Comparison of ENCODE assay signal across 10 mouse cellular contexts in genomic region chr11:46077732-46078375, GRCm38 (mm10). TPM values are rescaled to one million over a fixed set of nuclear protein-coding genes. Genes with fewer than 3 reads are reported as not detected.
A peak's percentile ranks its signal among the peaks of the same experiment; 100 is the strongest.
DNase-seq lines count a peak whose midpoint lies in the region; ATAC-seq and TF ChIP-seq lines count a peak whose summit lies in the region.
"Had no signal": no experiment of that assay in that cellular context is flagged by ENCODE, and none has a peak within 500 bp of the region (broad histone marks: within the 10 kb centered on the region; RNA-seq: fewer than 3 reads in every experiment).

No protein-coding gene starts in this region.

- H3K36me3 ChIP-seq in embryonic facial prominence, embryonic 11.5 days (replicated peaks; ENCODE audit: control insufficient read depth, insufficient read depth, low read depth, low read length): no peaks in the 10 kb centered on the region
- H3K36me3 ChIP-seq in embryonic facial prominence, embryonic 10.5 days (replicated peaks): peaks cover 31% of the 10 kb centered on the region
- H3K36me3 ChIP-seq in stomach, embryonic 14.5 days (ENCODE audit: control insufficient read depth, insufficient read depth, low read length): peaks cover 4% of the 10 kb centered on the region
- H3K36me3 ChIP-seq in stomach, postnatal 0 days (ENCODE audit: control insufficient read depth, insufficient read depth, low read length): peaks cover 2% of the 10 kb centered on the region; the same call in 1 of the 2 replicates
- peaks cover 6% of the 10 kb centered on the region for H3K36me3 ChIP-seq in liver, embryonic 12.5 days
- 0 out of 2 replicates have a peak, but pooled peaks cover under 1% of the 10 kb centered on the region for H3K36me3 ChIP-seq in forebrain, embryonic 16.5 days (ENCODE audit: control insufficient read depth, insufficient read depth)
- H3K36me3 ChIP-seq in midbrain, embryonic 13.5 days: peaks cover 27% of the 10 kb centered on the region
- no peaks in the 10 kb centered on the region for H3K36me3 ChIP-seq in forebrain, embryonic 14.5 days (ENCODE audit: control insufficient read depth, insufficient read depth, low read length)

- no peaks in the 10 kb centered on the region for H3K9me3 ChIP-seq in embryonic facial prominence, embryonic 11.5 days (replicated peaks; ENCODE audit: control insufficient read depth, low read length)
- H3K9me3 ChIP-seq in embryonic facial prominence, embryonic 10.5 days: peaks cover 5% of the 10 kb centered on the region; the same call in 1 of the 2 replicates
- 0 out of 2 replicates have a peak, but pooled peaks cover 2% of the 10 kb centered on the region for H3K9me3 ChIP-seq in stomach, embryonic 14.5 days (ENCODE audit: control insufficient read depth, low read depth, low read length)
- no peaks in the 10 kb centered on the region for H3K9me3 ChIP-seq in stomach, postnatal 0 days (ENCODE audit: control insufficient read depth, low read length)
- H3K9me3 ChIP-seq in liver, embryonic 12.5 days (replicated peaks): peaks cover 6% of the 10 kb centered on the region
- H3K9me3 ChIP-seq in forebrain, embryonic 16.5 days (ENCODE audit: control insufficient read depth, low read length): no peaks in the 10 kb centered on the region
- H3K9me3 ChIP-seq in midbrain, embryonic 13.5 days: no peaks in the 10 kb centered on the region
- H3K9me3 ChIP-seq in forebrain, embryonic 14.5 days (replicated peaks; ENCODE audit: control insufficient read depth, low read length): no peaks in the 10 kb centered on the region

- no peak overlapping the region for H3K27ac ChIP-seq in embryonic facial prominence, embryonic 11.5 days (replicated peaks; ENCODE audit: low read depth, low read length)
- no peak overlapping the region for H3K27ac ChIP-seq in embryonic facial prominence, embryonic 10.5 days (replicated peaks)
- no peak overlapping the region for H3K27ac ChIP-seq in stomach, embryonic 14.5 days (ENCODE audit: low read length)
- no peak overlapping the region for H3K27ac ChIP-seq in stomach, postnatal 0 days (replicated peaks)
- peak overlapping the region; percentile 97 for H3K27ac ChIP-seq in liver, embryonic 12.5 days
- H3K27ac ChIP-seq in forebrain, embryonic 16.5 days (ENCODE audit: low read length): no peak overlapping the region
- H3K27ac ChIP-seq in midbrain, embryonic 13.5 days: no peak overlapping the region
- no peak overlapping the region for H3K27ac ChIP-seq in forebrain, embryonic 14.5 days (ENCODE audit: low read depth, low read length)
- H3K27ac ChIP-seq: limb, embryonic 13.5 days had no signal

- no peak for TF ChIP-seq CTCF in stomach, postnatal 0 days (IDR thresholded peaks at IDR 0.05; ENCODE audit: low read depth)

- WGBS in embryonic facial prominence, embryonic 11.5 days: 86% methylated on average over 7 of the region's 7 CpGs
- 86% methylated on average over 7 of the region's 7 CpGs for WGBS in embryonic facial prominence, embryonic 10.5 days
- WGBS in stomach, embryonic 14.5 days: 84% methylated on average over 7 of the region's 7 CpGs
- 79% methylated on average over 7 of the region's 7 CpGs for WGBS in stomach, postnatal 0 days
- 19% methylated on average over 7 of the region's 7 CpGs for whole genome bisulfite sequencing in liver, embryonic 12.5 days (ENCODE audit: insufficient replicate concordance)
- WGBS in forebrain, embryonic 16.5 days: 88% methylated on average over 7 of the region's 7 CpGs
- WGBS in midbrain, embryonic 13.5 days: 86% methylated on average over 7 of the region's 7 CpGs
- WGBS in forebrain, embryonic 14.5 days: 90% methylated on average over 7 of the region's 7 CpGs

- TF ChIP-seq EP300 in stomach, postnatal 0 days (optimal IDR thresholded peaks at IDR 0.05): no peak

- no peak overlapping the region for H3K9ac ChIP-seq in embryonic facial prominence, embryonic 11.5 days (replicated peaks; ENCODE audit: low read length)
- H3K9ac ChIP-seq in stomach, embryonic 14.5 days (replicated peaks; ENCODE audit: low read depth, low read length): no peak overlapping the region
- H3K9ac ChIP-seq in stomach, postnatal 0 days (ENCODE audit: low read length): no peak overlapping the region
- peak overlapping the region; percentile 70 for H3K9ac ChIP-seq in liver, embryonic 12.5 days
- no peak overlapping the region for H3K9ac ChIP-seq in forebrain, embryonic 16.5 days (replicated peaks; ENCODE audit: low read depth, low read length)
- H3K9ac ChIP-seq in midbrain, embryonic 13.5 days (replicated peaks): no peak overlapping the region
- no peak overlapping the region for H3K9ac ChIP-seq in forebrain, embryonic 14.5 days (ENCODE audit: low read length)
- H3K9ac ChIP-seq: limb, embryonic 13.5 days had no signal

- H3K4me1 ChIP-seq in embryonic facial prominence, embryonic 11.5 days (ENCODE audit: control insufficient read depth, insufficient read depth, low read length): peaks cover 3% of the 10 kb centered on the region; the same call in 1 of the 2 replicates
- peaks cover 10% of the 10 kb centered on the region for H3K4me1 ChIP-seq in embryonic facial prominence, embryonic 10.5 days
- peaks cover 6% of the 10 kb centered on the region; the same call in 1 of the 2 replicates for H3K4me1 ChIP-seq in stomach, embryonic 14.5 days (ENCODE audit: control insufficient read depth, insufficient read depth, low read length)
- 0 out of 2 replicates have a peak, but pooled peaks cover 3% of the 10 kb centered on the region for H3K4me1 ChIP-seq in stomach, postnatal 0 days (replicated peaks; ENCODE audit: control insufficient read depth, insufficient read depth)
- peaks cover 55% of the 10 kb centered on the region for H3K4me1 ChIP-seq in liver, embryonic 12.5 days
- no peaks in the 10 kb centered on the region; the same call in 1 of the 2 replicates for H3K4me1 ChIP-seq in forebrain, embryonic 16.5 days (replicated peaks; ENCODE audit: control insufficient read depth, insufficient read depth, low read length)
- H3K4me1 ChIP-seq in midbrain, embryonic 13.5 days (replicated peaks): 0 out of 2 replicates have a peak, but pooled peaks cover 6% of the 10 kb centered on the region
- no peaks in the 10 kb centered on the region for H3K4me1 ChIP-seq in forebrain, embryonic 14.5 days (ENCODE audit: control insufficient read depth, insufficient read depth, low read length)

- H3K27me3 ChIP-seq in embryonic facial prominence, embryonic 11.5 days (ENCODE audit: control insufficient read depth, insufficient read depth, low read length): no peaks in the 10 kb centered on the region
- no peaks in the 10 kb centered on the region for H3K27me3 ChIP-seq in embryonic facial prominence, embryonic 10.5 days (replicated peaks; ENCODE audit: low read depth, poor library complexity, severe bottlenecking)
- no peaks in the 10 kb centered on the region for H3K27me3 ChIP-seq in stomach, embryonic 14.5 days (ENCODE audit: control insufficient read depth, insufficient read depth, low read length)
- no peaks in the 10 kb centered on the region for H3K27me3 ChIP-seq in stomach, postnatal 0 days (ENCODE audit: control insufficient read depth, insufficient read depth, low read length)
- H3K27me3 ChIP-seq in liver, embryonic 12.5 days (replicated peaks): no peaks in the 10 kb centered on the region
- H3K27me3 ChIP-seq in forebrain, embryonic 16.5 days (replicated peaks; ENCODE audit: control insufficient read depth, insufficient read depth, low read length): no peaks in the 10 kb centered on the region
- no peaks in the 10 kb centered on the region for H3K27me3 ChIP-seq in midbrain, embryonic 13.5 days
- no peaks in the 10 kb centered on the region for H3K27me3 ChIP-seq in forebrain, embryonic 14.5 days (replicated peaks; ENCODE audit: control insufficient read depth, insufficient read depth, low read length)
- H3K27me3 ChIP-seq: limb, embryonic 13.5 days had no signal

- 0 out of 2 replicates have a peak, but pooled peaks have one; percentile 56 for ATAC-seq in embryonic facial prominence, embryonic 11.5 days (replicated peaks; ENCODE audit: insufficient number of reproducible peaks, low FRiP score, low TSS enrichment, low read depth)
- peak; percentile 79; the same call in 1 of the 2 replicates for ATAC-seq in stomach, embryonic 14.5 days (ENCODE audit: insufficient number of reproducible peaks, insufficient read depth, low FRiP score, low read depth)
- ATAC-seq in stomach, postnatal 0 days (ENCODE audit: low FRiP score, low TSS enrichment): no peak
- ATAC-seq in liver, embryonic 12.5 days: peak; percentile 100
- ATAC-seq in forebrain, embryonic 16.5 days: no peak
- no peak for ATAC-seq in midbrain, embryonic 13.5 days
- ATAC-seq in forebrain, embryonic 14.5 days: no peak

- no peak overlapping the region for H3K4me2 ChIP-seq in embryonic facial prominence, embryonic 11.5 days (ENCODE audit: low read depth, low read length)
- H3K4me2 ChIP-seq in stomach, embryonic 14.5 days (replicated peaks; ENCODE audit: low read depth, low read length): no peak overlapping the region
- no peak overlapping the region for H3K4me2 ChIP-seq in stomach, postnatal 0 days (replicated peaks; ENCODE audit: low read depth)
- peak overlapping the region; percentile 65 for H3K4me2 ChIP-seq in liver, embryonic 12.5 days
- H3K4me2 ChIP-seq in forebrain, embryonic 16.5 days (ENCODE audit: low read length): no peak overlapping the region
- H3K4me2 ChIP-seq in midbrain, embryonic 13.5 days (replicated peaks): no peak overlapping the region
- H3K4me2 ChIP-seq in forebrain, embryonic 14.5 days (ENCODE audit: low read length): no peak overlapping the region
- H3K4me2 ChIP-seq: limb, embryonic 13.5 days had no signal

- DNase-seq in embryonic facial prominence, embryonic 11.5 days (ENCODE audit: low spot score): no peak
- DNase-seq in embryonic facial prominence, embryonic 10.5 days (ENCODE audit: low spot score): no peak
- no peak for DNase-seq in stomach, postnatal 0 days (ENCODE audit: low spot score)
- no peak for DNase-seq in forebrain, embryonic 14.5 days (ENCODE audit: low spot score)
- DNase-seq: gastrocnemius, postnatal 10 days had no signal

- H3K4me3 ChIP-seq in embryonic facial prominence, embryonic 11.5 days (ENCODE audit: low read depth, low read length): no peak overlapping the region
- no peak overlapping the region for H3K4me3 ChIP-seq in embryonic facial prominence, embryonic 10.5 days
- H3K4me3 ChIP-seq in stomach, embryonic 14.5 days (ENCODE audit: low read depth, low read length): no peak overlapping the region
- no peak overlapping the region for H3K4me3 ChIP-seq in stomach, postnatal 0 days (ENCODE audit: low read depth, low read length)
- peak overlapping the region; percentile 36 for H3K4me3 ChIP-seq in liver, embryonic 12.5 days
- H3K4me3 ChIP-seq in forebrain, embryonic 16.5 days (replicated peaks; ENCODE audit: low read length): no peak overlapping the region
- no peak overlapping the region for H3K4me3 ChIP-seq in midbrain, embryonic 13.5 days (replicated peaks)
- H3K4me3 ChIP-seq in forebrain, embryonic 14.5 days (ENCODE audit: low read depth, low read length): no peak overlapping the region
- H3K4me3 ChIP-seq: limb, embryonic 13.5 days had no signal

RNA-seq across cellular contexts. Expression of gene Adam19, which starts 22.1 kb away (rescaled TPM):
- 9.4 and 9.5 TPM in 2 replicates for polyA plus RNA-seq in embryonic facial prominence, embryonic 11.5 days (2014; fragmentation: Nextera tagmentation; extraction: Ambion mirVana)
- polyA plus RNA-seq in embryonic facial prominence, embryonic 10.5 days (2016; fragmentation: Nextera tagmentation; extraction: Ambion mirVana): 11.3 and 13.9 TPM in 2 replicates
- polyA plus RNA-seq in stomach, embryonic 14.5 days (2014; fragmentation: Nextera tagmentation; extraction: Ambion mirVana): 23.6 and 26.8 TPM in 2 replicates
- 4.3 and 4.9 TPM in 2 replicates for polyA plus RNA-seq in stomach, postnatal 0 days (2015; fragmentation: Nextera tagmentation; extraction: Ambion mirVana)
- 3.6 and 4.5 TPM in 2 replicates for polyA plus RNA-seq in liver, embryonic 12.5 days (2016; fragmentation: Nextera tagmentation; extraction: Ambion mirVana)
- polyA plus RNA-seq in forebrain, embryonic 16.5 days (2015; fragmentation: Nextera tagmentation; extraction: Ambion mirVana): 9.7 and 10.8 TPM in 2 replicates
- 8.8 and 10.5 TPM in 2 replicates for polyA plus RNA-seq in midbrain, embryonic 13.5 days (2015; fragmentation: Nextera tagmentation; extraction: Ambion mirVana)
- polyA plus RNA-seq in forebrain, embryonic 14.5 days (2014; fragmentation: Nextera tagmentation; extraction: Ambion mirVana): 4.5 and 6.2 TPM in 2 replicates

RNA-seq across cellular contexts. Expression of gene Gm12166, which starts 25.7 kb away (rescaled TPM):
- 2.3 and 2.8 TPM in 2 replicates for polyA plus RNA-seq in embryonic facial prominence, embryonic 11.5 days (2014; fragmentation: Nextera tagmentation; extraction: Ambion mirVana)
- polyA plus RNA-seq in embryonic facial prominence, embryonic 10.5 days (2016; fragmentation: Nextera tagmentation; extraction: Ambion mirVana): 2.9 and 3.0 TPM in 2 replicates
- 3.5 and 5.6 TPM in 2 replicates for polyA plus RNA-seq in stomach, embryonic 14.5 days (2014; fragmentation: Nextera tagmentation; extraction: Ambion mirVana)
- polyA plus RNA-seq in stomach, postnatal 0 days (2015; fragmentation: Nextera tagmentation; extraction: Ambion mirVana): 7.0 and 7.3 TPM in 2 replicates
- 4.1 and 5.3 TPM in 2 replicates for polyA plus RNA-seq in liver, embryonic 12.5 days (2016; fragmentation: Nextera tagmentation; extraction: Ambion mirVana)
- polyA plus RNA-seq in forebrain, embryonic 16.5 days (2015; fragmentation: Nextera tagmentation; extraction: Ambion mirVana): 4.1 and 5.0 TPM in 2 replicates
- polyA plus RNA-seq in midbrain, embryonic 13.5 days (2015; fragmentation: Nextera tagmentation; extraction: Ambion mirVana): 6.1 and 7.1 TPM in 2 replicates
- 4.7 and 6.3 TPM in 2 replicates for polyA plus RNA-seq in forebrain, embryonic 14.5 days (2014; fragmentation: Nextera tagmentation; extraction: Ambion mirVana)

Comparison
In these comparisons a context has a peak if more than half of its experiments do, and no peak if none do; other contexts are left out.
1. ATAC-seq: peak in embryonic facial prominence, embryonic 11.5 days (single experiment), stomach, embryonic 14.5 days (single experiment) and liver, embryonic 12.5 days (single experiment); none in stomach, postnatal 0 days (single experiment), forebrain, embryonic 16.5 days (single experiment), midbrain, embryonic 13.5 days (single experiment) and forebrain, embryonic 14.5 days (single experiment).